Mouse (Mus musculus) neural tube, embryonic 15.5 days (tissue): ENCODE measurements around the gene Abcf2. TPM values are rescaled to one million over a fixed set of nuclear protein-coding genes. Genes with fewer than 3 reads are reported as not detected.
"Not testable (repeated sequence)": the region's sequence is repeated elsewhere in the genome, so short reads cannot be mapped to it uniquely, and the experiment has no call there.

Experiments used
- ATAC-seq: fragments of 200-750 bp; cut with Nextera tagmentation; 2 replicates; pipeline ENCODE4 v1.8.0; 2017; ENCODE audit warnings: mild to moderate bottlenecking, moderate TSS enrichment, moderate library complexity; ENCODE audit not compliant: low FRiP score
- H3K27ac ChIP-seq: fragments of 300-500 bp; sonication (generic); replicated peaks from 2 replicates; pipeline ENCODE4 v1.5.1; 2015; ENCODE audit warnings: mild to moderate bottlenecking, inconsistent platforms
- H3K27me3 ChIP-seq: fragments of 300-500 bp; sonication (generic); replicated peaks from 2 replicates; pipeline ENCODE4 v1.6.1; 2015; ENCODE audit warnings: inconsistent platforms
- H3K36me3 ChIP-seq: fragments of 300-500 bp; sonication (generic); 2 replicates; pipeline ENCODE4 v1.6.1; 2015; ENCODE audit warnings: inconsistent platforms
- H3K4me1 ChIP-seq: fragments of 300-500 bp; sonication (generic); 2 replicates; pipeline ENCODE4 v1.6.1; 2015; ENCODE audit warnings: inconsistent platforms
- H3K4me2 ChIP-seq: fragments of 300-500 bp; sonication (generic); 2 replicates; pipeline ENCODE4 v1.6.1; 2015; ENCODE audit warnings: inconsistent platforms, mild to moderate bottlenecking, moderate library complexity
- H3K4me3 ChIP-seq: fragments of 300-500 bp; sonication (generic); replicated peaks from 2 replicates; pipeline ENCODE4 v1.5.1; 2015; ENCODE audit warnings: mild to moderate bottlenecking, inconsistent platforms
- H3K9ac ChIP-seq: fragments of 300-500 bp; sonication (generic); replicated peaks from 2 replicates; pipeline ENCODE4 v1.6.1; 2015; ENCODE audit warnings: mild to moderate bottlenecking, inconsistent platforms
- H3K9me3 ChIP-seq: fragments of 300-500 bp; sonication (generic); replicated peaks from 2 replicates; pipeline ENCODE4 v1.6.1; 2016; ENCODE audit warnings: inconsistent platforms
- WGBS: fragments of 180-500 bp; shearing (Covaris S2); methylation state at CpG from one replicate; pipeline ENCODE4 v1.1.7; 2015; ENCODE audit warnings: mixed read lengths; 5-methylcytosine and 5-hydroxymethylcytosine counted together
- polyA plus RNA-seq: library from polyadenylated mRNA; unstranded; fragments of >200 nt; fragmentation: Nextera tagmentation; extraction: Ambion mirVana; gene quantifications from 2 replicates; pipeline ENCODE4 v1.2.1, GENCODE M21; 2015

Abcf2 gene
- polyA plus RNA-seq, 1 experiment from 2014 or later = 82.8 TPM

- Histone ChIP-seq H3K4me1 (peaks cover 24% of the 10 kb centered on the region), H3K27ac (no peak overlapping the region), H3K36me3 (peaks cover 42% of the 10 kb centered on the region), H3K9me3 (no peaks in the 10 kb centered on the region), H3K4me2 (peak overlapping the region; percentile 90), H3K27me3 (no peaks in the 10 kb centered on the region), H3K9ac (peak overlapping the region; percentile 65), H3K4me3 (peak overlapping the region; percentile 77)
- no peak for ATAC-seq
- 92% methylated on average over 1 of the region's 1 CpGs for WGBS
These were observed 1.3 kb downstream of the Abcf2 start for GRCm38 (mm10) chr5:24575948-24576347.

GRCm38 (mm10) chr5:24556709-24557108, 20.6 kb downstream of the Abcf2 start, which contains the start of gene 4931409K22Rik:
4931409K22Rik (minus strand) TSS chr5:24556809.
- Histone ChIP-seq H3K27me3 (no peaks in the 10 kb centered on the region), H3K9ac (no peak within 1 kb of the TSS), H3K4me1 (peaks cover 6% of the 10 kb centered on the region), H3K4me3 (no peak within 1 kb of the TSS), H3K27ac (no peak within 1 kb of the TSS), H3K9me3 (no peaks in the 10 kb centered on the region), H3K36me3 (no peaks in the 10 kb centered on the region), H3K4me2 (no peak within 1 kb of the TSS)
- ATAC-seq = no peak
- WGBS = 90% methylated on average over 2 of the region's 2 CpGs

GRCm38 (mm10) chr5:24555335-24555734, 21.9 kb downstream of the Abcf2 start:
- ATAC-seq, H3K4me2 ChIP-seq, H3K36me3 ChIP-seq, H3K9ac ChIP-seq, H3K4me3 ChIP-seq, H3K27me3 ChIP-seq, H3K9me3 ChIP-seq, H3K27ac ChIP-seq: not testable (repeated sequence)
- WGBS = 95% methylated on average over 7 of the region's 7 CpGs
- H3K4me1 ChIP-seq = peaks cover 19% of the 10 kb centered on the region

- H3K9me3 ChIP-seq = no peaks in the 10 kb centered on the region
- H3K27me3 ChIP-seq = 0 out of 2 replicates have a peak, but pooled peaks cover 5% of the 10 kb centered on the region
- no peak overlapping the region for H3K27ac ChIP-seq
- H3K9ac ChIP-seq = no peak overlapping the region
- H3K4me1 ChIP-seq = peaks cover 26% of the 10 kb centered on the region
- no peak overlapping the region for H3K4me3 ChIP-seq
- no peak for ATAC-seq
- 76% methylated on average over 5 of the region's 5 CpGs for WGBS
- no peaks in the 10 kb centered on the region for H3K36me3 ChIP-seq
- H3K4me2 ChIP-seq = no peak overlapping the region
These were observed 23.5 kb downstream of the Abcf2 start for GRCm38 (mm10) chr5:24553621-24554244.

- peak overlapping the region; percentile 49 for H3K4me2 ChIP-seq
- no peaks in the 10 kb centered on the region for H3K9me3 ChIP-seq
- H3K4me1 ChIP-seq = peaks cover 26% of the 10 kb centered on the region
- WGBS = 38% methylated on average over 2 of the region's 2 CpGs
- H3K9ac ChIP-seq = no peak overlapping the region
- H3K36me3 ChIP-seq = no peaks in the 10 kb centered on the region
- H3K27ac ChIP-seq = peak overlapping the region; percentile 65
- 0 out of 2 replicates have a peak, but pooled peaks cover 5% of the 10 kb centered on the region for H3K27me3 ChIP-seq
- peak; percentile 39 for ATAC-seq
- H3K4me3 ChIP-seq = no peak overlapping the region
These were observed 26.0 kb downstream of the Abcf2 start for GRCm38 (mm10) chr5:24551317-24551688.

- Histone ChIP-seq H3K4me2 (peak overlapping the region; percentile 49), H3K27me3 (0 out of 2 replicates have a peak, but pooled peaks cover 5% of the 10 kb centered on the region), H3K4me3 (no peak overlapping the region; the same call in 1 of the 2 replicates), H3K36me3 (no peaks in the 10 kb centered on the region), H3K27ac (peak overlapping the region; percentile 65), H3K9ac (no peak overlapping the region), H3K4me1 (peaks cover 26% of the 10 kb centered on the region), H3K9me3 (no peaks in the 10 kb centered on the region)
- 17% methylated on average over 26 of the region's 26 CpGs for WGBS
- peak; percentile 88 for ATAC-seq
These were observed 26.5 kb downstream of the Abcf2 start for GRCm38 (mm10) chr5:24550598-24551316.

GRCm38 (mm10) chr5:24542643-24543042, 34.6 kb downstream of the Abcf2 start:
- 83% methylated on average over 7 of the region's 7 CpGs for WGBS
- ATAC-seq = no peak

GRCm38 (mm10) chr5:24541144-24541569, 36.1 kb downstream of the Abcf2 start:
- Histone ChIP-seq H3K27ac (no peak overlapping the region), H3K4me3 (no peak overlapping the region), H3K4me2 (no peak overlapping the region), H3K27me3 (no peaks in the 10 kb centered on the region; the same call in 1 of the 2 replicates), H3K4me1 (peaks cover 22% of the 10 kb centered on the region; the same call in 1 of the 2 replicates), H3K36me3 (no peaks in the 10 kb centered on the region), H3K9me3 (no peaks in the 10 kb centered on the region), H3K9ac (no peak overlapping the region)
- no peak for ATAC-seq
- 55% methylated on average over 6 of the region's 6 CpGs for WGBS

More at GRCm38 (mm10) chr5:24542643-24543042, 34.6 kb downstream of the Abcf2 start:
- Histone ChIP-seq H3K4me2 (no peak overlapping the region), H3K4me1 (peaks cover 12% of the 10 kb centered on the region; the same call in 1 of the 2 replicates), H3K36me3 (no peaks in the 10 kb centered on the region), H3K9me3 (no peaks in the 10 kb centered on the region), H3K4me3 (no peak overlapping the region), H3K27ac (no peak overlapping the region), H3K27me3 (no peaks in the 10 kb centered on the region; the same call in 1 of the 2 replicates), H3K9ac (no peak overlapping the region)

GRCm38 (mm10) chr5:24540387-24541143, 36.7 kb downstream of the Abcf2 start, which contains the start of gene Asb10:
Asb10 (minus strand) TSS chr5:24540978.
- Histone ChIP-seq H3K27me3 (no peaks in the 10 kb centered on the region; the same call in 1 of the 2 replicates), H3K4me1 (peaks cover 22% of the 10 kb centered on the region; the same call in 1 of the 2 replicates), H3K4me2 (peak within 1 kb of the TSS; percentile 27), H3K27ac (no peak within 1 kb of the TSS), H3K9ac (no peak within 1 kb of the TSS), H3K9me3 (no peaks in the 10 kb centered on the region), H3K4me3 (no peak within 1 kb of the TSS), H3K36me3 (no peaks in the 10 kb centered on the region)
- no peak for ATAC-seq
- 46% methylated on average over 14 of the region's 14 CpGs for WGBS

- H3K9ac ChIP-seq = no peak overlapping the region
- H3K36me3 ChIP-seq = no peaks in the 10 kb centered on the region
- no peak overlapping the region for H3K4me3 ChIP-seq
- H3K27me3 ChIP-seq = no peaks in the 10 kb centered on the region; the same call in 1 of the 2 replicates
- H3K4me1 ChIP-seq = peaks cover 22% of the 10 kb centered on the region; the same call in 1 of the 2 replicates
- no peak overlapping the region for H3K27ac ChIP-seq
- WGBS = 85% methylated on average over 22 of the region's 22 CpGs
- H3K4me2 ChIP-seq = no peak overlapping the region
- H3K9me3 ChIP-seq = no peaks in the 10 kb centered on the region
- no peak for ATAC-seq
These were observed 37.5 kb downstream of the Abcf2 start for GRCm38 (mm10) chr5:24539571-24540296.

GRCm38 (mm10) chr5:24537618-24538017, 39.6 kb downstream of the Abcf2 start:
- no peak overlapping the region for H3K9ac ChIP-seq
- H3K9me3 ChIP-seq = no peaks in the 10 kb centered on the region
- no peaks in the 10 kb centered on the region for H3K36me3 ChIP-seq
- peaks cover 22% of the 10 kb centered on the region; the same call in 1 of the 2 replicates for H3K4me1 ChIP-seq
- WGBS = 64% methylated on average over 16 of the region's 16 CpGs
- no peak overlapping the region for H3K4me3 ChIP-seq
- no peak overlapping the region for H3K4me2 ChIP-seq
- peaks cover 12% of the 10 kb centered on the region; the same call in 1 of the 2 replicates for H3K27me3 ChIP-seq
- no peak overlapping the region for H3K27ac ChIP-seq
- ATAC-seq = no peak
